Mouse (Mus musculus): Measurements from ENCODE around the gene Cfap44.

GRCm38 (mm10) chr16:44410176-44410575, 15.6 kb downstream of the Cfap44 start:
- TF ChIP-seq CTCF (IDR thresholded peaks at IDR 0.05; ENCODE audit: insufficient read depth, low read length) (no peak), POLR2A (IDR thresholded peaks at IDR 0.05; ENCODE audit: borderline replicate concordance, extremely low read depth, low read depth, low read length) (no peak)

All from lung, adult 2 months (tissue).